Mouse (Mus musculus) lung, postnatal 0 days (tissue): ENCODE measurements at regions not wholly inside any gene's neighbourhood (a gene's known extent, or its start where the extent isn't known, plus 50 kb on each side); places are given as distances from the start of the nearest gene placed in this dataset.

Source experiments
- ATAC-seq: fragments of 200-750 bp; cut with Nextera tagmentation; 2 replicates; pipeline ENCODE4 v1.8.0; 2017; ENCODE audit warnings: moderate library complexity
- DNase-seq: peaks from one replicate; pipeline ENCODE4 v3.0.0-alpha.2; 2016; ENCODE audit warnings: low spot score
- H3K27ac ChIP-seq: fragments of 300-500 bp; sonication (generic); 2 replicates; pipeline ENCODE4 v1.5.1; 2014; ENCODE audit warnings: antibody characterized with exemption, mild to moderate bottlenecking, low read length, mixed read lengths
- H3K27me3 ChIP-seq: fragments of 300-500 bp; sonication (generic); replicated peaks from 2 replicates; pipeline ENCODE4 v1.6.1; 2014; ENCODE audit warnings: low read length, mixed read lengths; ENCODE audit not compliant: insufficient read depth
- H3K36me3 ChIP-seq: fragments of 300-500 bp; sonication (generic); 2 replicates; pipeline ENCODE4 v1.6.1; 2014; ENCODE audit warnings: low read length, mixed read lengths; ENCODE audit not compliant: insufficient read depth
- H3K4me1 ChIP-seq: fragments of 300-500 bp; sonication (generic); 2 replicates; pipeline ENCODE4 v1.6.1; 2014; ENCODE audit warnings: antibody characterized with exemption, low read depth, low read length, mixed read lengths; ENCODE audit not compliant: insufficient read depth
- H3K4me2 ChIP-seq: fragments of 300-500 bp; sonication (generic); replicated peaks from 2 replicates; pipeline ENCODE4 v1.6.1; 2014; ENCODE audit warnings: low read depth, mild to moderate bottlenecking, low read length, moderate library complexity, mixed read lengths
- H3K4me3 ChIP-seq: fragments of 300-500 bp; sonication (generic); 2 replicates; pipeline ENCODE4 v1.5.1; 2014; ENCODE audit warnings: low read depth, low read length
- H3K9ac ChIP-seq: fragments of 300-500 bp; sonication (generic); replicated peaks from 2 replicates; pipeline ENCODE4 v1.6.1; 2014; ENCODE audit warnings: low read depth, mild to moderate bottlenecking
- H3K9me3 ChIP-seq: fragments of 300-500 bp; sonication (generic); 2 replicates; pipeline ENCODE4 v1.6.1; 2016; ENCODE audit warnings: low read length, mixed read lengths
- CTCF ChIP-seq: IDR thresholded peaks from 2 replicates; pipeline ENCODE4 v1.5.1; 2016; ENCODE audit warnings: antibody characterized with exemption, mild to moderate bottlenecking
- EP300 ChIP-seq: IDR thresholded peaks from 2 replicates; pipeline ENCODE4 v1.6.1; 2016; ENCODE audit warnings: antibody characterized with exemption, mild to moderate bottlenecking, control low read depth
- WGBS: fragments of 180-500 bp; shearing (Covaris S2); extraction: QIAGEN DNeasy Blood & Tissue Kit; methylation state at CpG from one replicate; pipeline ENCODE4 v1.1.7; 2014; 5-methylcytosine and 5-hydroxymethylcytosine counted together

DNA sequence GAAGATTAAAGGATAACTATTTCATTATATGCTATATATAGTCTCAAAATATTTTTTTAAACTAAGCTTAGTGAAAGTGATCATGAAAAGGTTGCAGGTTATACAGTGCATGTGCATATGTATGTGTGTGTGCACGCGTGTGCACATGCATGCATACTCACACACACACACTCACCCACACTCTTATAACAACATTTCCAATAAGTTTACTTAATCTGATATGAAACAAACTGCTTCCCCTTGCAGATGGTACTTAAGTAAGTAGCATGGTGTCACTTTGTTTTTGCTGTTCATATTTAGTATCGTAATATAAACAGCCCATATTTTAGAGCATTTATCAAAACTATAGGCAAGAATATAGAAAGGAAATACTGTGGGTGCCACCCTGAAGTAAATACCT is 275.0 kb downstream of the Gm5447 start:
- Histone ChIP-seq H3K9me3 (no peaks in the 10 kb centered on the region), H3K4me2 (no peak overlapping the region), H3K36me3 (no peaks in the 10 kb centered on the region), H3K4me1 (no peaks in the 10 kb centered on the region), H3K27ac (no peak overlapping the region), H3K9ac (no peak overlapping the region), H3K4me3 (no peak overlapping the region), H3K27me3 (no peaks in the 10 kb centered on the region)
- no peak for DNase-seq
- WGBS: 74% methylated on average over 3 of the region's 3 CpGs
- ATAC-seq: no peak
- TF ChIP-seq EP300 (no peak), CTCF (no peak)

GRCm38 (mm10) chr13:31249525-31249924 is 275.5 kb downstream of the Gm5447 start:
- no peak overlapping the region for H3K9ac ChIP-seq
- H3K27me3 ChIP-seq: no peaks in the 10 kb centered on the region
- H3K27ac ChIP-seq: no peak overlapping the region
- peak; percentile 46 for ATAC-seq
- 48% methylated on average over 5 of the region's 5 CpGs for WGBS
- no peak overlapping the region for H3K4me2 ChIP-seq
- TF ChIP-seq CTCF (no peak), EP300 (peak; percentile 44)
- H3K4me3 ChIP-seq: no peak overlapping the region
- no peaks in the 10 kb centered on the region for H3K4me1 ChIP-seq
- H3K36me3 ChIP-seq: no peaks in the 10 kb centered on the region
- H3K9me3 ChIP-seq: no peaks in the 10 kb centered on the region
- DNase-seq: peak; percentile 60

DNA sequence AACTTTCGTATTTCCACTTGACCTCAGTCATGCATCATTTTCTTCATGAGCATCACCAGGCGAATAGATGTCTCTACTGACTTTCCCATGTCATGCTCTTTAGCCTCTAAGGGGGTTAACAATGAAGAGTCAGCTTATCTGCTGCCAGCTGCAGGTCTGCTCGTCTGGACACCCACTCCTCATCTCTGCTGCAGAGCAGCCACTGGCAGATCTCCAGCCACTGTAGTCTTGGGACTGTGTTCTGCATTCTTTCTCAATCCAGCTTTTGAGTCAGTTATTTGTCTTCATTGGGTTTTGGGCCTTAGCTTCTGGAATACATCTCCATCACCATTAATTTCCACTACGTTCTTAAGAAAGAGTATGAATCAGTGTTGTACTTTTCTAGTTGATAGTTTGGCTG is 280.0 kb downstream of the Gm5447 start:
- H3K9ac ChIP-seq: no peak overlapping the region
- no peaks in the 10 kb centered on the region for H3K9me3 ChIP-seq
- TF ChIP-seq EP300 (no peak), CTCF (no peak)
- H3K4me3 ChIP-seq: no peak overlapping the region
- WGBS: 48% methylated on average over 4 of the region's 4 CpGs
- H3K4me2 ChIP-seq: no peak overlapping the region
- ATAC-seq (no peak), DNase-seq (peak; percentile 13)
- H3K4me1 ChIP-seq: no peaks in the 10 kb centered on the region
- no peak overlapping the region for H3K27ac ChIP-seq
- no peaks in the 10 kb centered on the region for H3K36me3 ChIP-seq
- no peaks in the 10 kb centered on the region for H3K27me3 ChIP-seq

GRCm38 (mm10) chr13:31254744-31255143 is 280.7 kb downstream of the Gm5447 start:
- TF ChIP-seq EP300 (no peak), CTCF (no peak)
- ATAC-seq: no peak
- 77% methylated on average over 3 of the region's 3 CpGs for WGBS

DNA sequence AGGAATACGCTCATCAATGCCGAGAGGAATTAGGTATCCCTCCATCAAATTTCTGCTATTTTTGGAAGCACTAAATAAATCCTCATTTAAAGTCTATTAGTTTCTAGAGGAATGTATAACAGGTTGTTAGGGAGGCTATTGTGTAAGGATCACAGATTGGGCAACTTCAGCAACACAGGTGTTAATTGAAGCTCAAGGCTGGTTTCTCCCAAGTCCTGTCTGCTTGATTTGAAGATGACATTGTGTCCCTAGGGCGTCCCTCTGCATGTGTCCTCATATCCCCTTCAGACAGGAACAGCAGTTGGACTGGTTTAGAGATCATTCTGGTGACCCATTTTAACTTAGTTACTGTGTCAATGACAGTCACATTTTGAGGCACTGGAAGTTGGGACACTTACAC is 281.5 kb downstream of the Gm5447 start:
- H3K36me3 ChIP-seq: no peaks in the 10 kb centered on the region
- DNase-seq: no peak
- no peak overlapping the region for H3K4me2 ChIP-seq
- H3K27me3 ChIP-seq: no peaks in the 10 kb centered on the region
- no peaks in the 10 kb centered on the region for H3K4me1 ChIP-seq
- no peaks in the 10 kb centered on the region for H3K9me3 ChIP-seq
- ATAC-seq: no peak
- H3K9ac ChIP-seq: no peak overlapping the region
- no peak overlapping the region for H3K4me3 ChIP-seq
- no peak for TF ChIP-seq EP300
- TF ChIP-seq CTCF: no peak
- WGBS: 87% methylated on average over 3 of the region's 3 CpGs
- no peak overlapping the region for H3K27ac ChIP-seq

More at GRCm38 (mm10) chr13:31254744-31255143, 280.7 kb downstream of the Gm5447 start:
- Histone ChIP-seq H3K27ac (no peak overlapping the region), H3K36me3 (no peaks in the 10 kb centered on the region), H3K27me3 (no peaks in the 10 kb centered on the region), H3K9me3 (no peaks in the 10 kb centered on the region), H3K4me1 (no peaks in the 10 kb centered on the region), H3K4me2 (no peak overlapping the region), H3K4me3 (no peak overlapping the region), H3K9ac (no peak overlapping the region)
- no peak for DNase-seq

- ATAC-seq (no peak; the same call in 1 of the 2 replicates), DNase-seq (no peak)
- Histone ChIP-seq H3K27ac (no peak overlapping the region), H3K27me3 (no peaks in the 10 kb centered on the region), H3K4me3 (no peak overlapping the region), H3K9me3 (no peaks in the 10 kb centered on the region), H3K4me2 (no peak overlapping the region), H3K4me1 (no peaks in the 10 kb centered on the region), H3K9ac (no peak overlapping the region), H3K36me3 (no peaks in the 10 kb centered on the region)
- 45% methylated on average over 3 of the region's 3 CpGs for WGBS
- TF ChIP-seq EP300 (no peak), CTCF (no peak)
Observed at GRCm38 (mm10) chr13:31267865-31268264, 288.1 kb upstream of the Foxq1 start.
